Mouse (Mus musculus): Measurements from ENCODE around the gene Trim60. TPM values are rescaled to one million over a fixed set of nuclear protein-coding genes. Genes with fewer than 3 reads are reported as not detected.
A peak's percentile ranks its signal among the peaks of the same experiment; 100 is the strongest.

Trim60 gene
- total and polyA plus RNA-seq, 2 experiments = not detected

GRCm38 (mm10) chr8:64983150-64983897 is 35.1 kb downstream of the Trim60 start:
- TF ChIP-seq CTCF (IDR thresholded peaks at IDR 0.05; ENCODE audit: low read depth, low read length) (no peak), POLR2A (IDR thresholded peaks at IDR 0.05; ENCODE audit: extremely low read depth, insufficient read depth, low read length) (no peak)
- no peak for DNase-seq (ENCODE audit: extremely low read depth, low read depth, low spot score)
- Histone ChIP-seq H3K36me3 (ENCODE audit: control insufficient read depth, insufficient read depth, low read length) (no peaks in the 10 kb centered on the region), H3K27ac (replicated peaks; ENCODE audit: insufficient read depth, low read depth, low read length) (no peak overlapping the region), H3K79me2 (ENCODE audit: control insufficient read depth, insufficient read depth, low read length) (no peaks in the 10 kb centered on the region), H3K4me3 (ENCODE audit: insufficient read depth, low read depth, low read length) (no peak overlapping the region), H3K4me1 (ENCODE audit: control insufficient read depth, insufficient read depth, low read length) (no peaks in the 10 kb centered on the region), H3K27me3 (ENCODE audit: control insufficient read depth, insufficient read depth, low read length) (no peaks in the 10 kb centered on the region), H3K9ac (ENCODE audit: low read depth, low read length) (no peak overlapping the region)
- WGBS = 71% methylated on average over 20 of the region's 20 CpGs

- Histone ChIP-seq H3K27me3 (ENCODE audit: control insufficient read depth, insufficient read depth, low read length) (no peaks in the 10 kb centered on the region), H3K27ac (replicated peaks; ENCODE audit: insufficient read depth, low read depth, low read length) (no peak overlapping the region), H3K36me3 (ENCODE audit: control insufficient read depth, insufficient read depth, low read length) (peaks cover 20% of the 10 kb centered on the region), H3K4me3 (ENCODE audit: insufficient read depth, low read depth, low read length) (no peak overlapping the region), H3K4me1 (ENCODE audit: control insufficient read depth, insufficient read depth, low read length) (peaks cover 4% of the 10 kb centered on the region; the same call in 1 of the 2 replicates), H3K9ac (ENCODE audit: low read depth, low read length) (no peak overlapping the region), H3K79me2 (ENCODE audit: control insufficient read depth, insufficient read depth, low read length) (no peaks in the 10 kb centered on the region)
- DNase-seq (ENCODE audit: extremely low read depth, low read depth, low spot score) = peak; percentile 6
- TF ChIP-seq POLR2A (IDR thresholded peaks at IDR 0.05; ENCODE audit: extremely low read depth, insufficient read depth, low read length) = no peak
- no peak for TF ChIP-seq CTCF (IDR thresholded peaks at IDR 0.05; ENCODE audit: low read depth, low read length)
Measured at GRCm38 (mm10) chr8:64962836-64963235, 55.5 kb downstream of the Trim60 start.

GRCm38 (mm10) chr8:64959025-64959424 is 59.4 kb downstream of the Trim60 start:
- Histone ChIP-seq H3K36me3 (ENCODE audit: control insufficient read depth, insufficient read depth, low read length) (peaks cover 22% of the 10 kb centered on the region), H3K9ac (ENCODE audit: low read depth, low read length) (no peak overlapping the region), H3K27me3 (ENCODE audit: control insufficient read depth, insufficient read depth, low read length) (no peaks in the 10 kb centered on the region), H3K4me1 (ENCODE audit: control insufficient read depth, insufficient read depth, low read length) (no peaks in the 10 kb centered on the region; the same call in 1 of the 2 replicates), H3K79me2 (ENCODE audit: control insufficient read depth, insufficient read depth, low read length) (no peaks in the 10 kb centered on the region), H3K4me3 (ENCODE audit: insufficient read depth, low read depth, low read length) (no peak overlapping the region), H3K27ac (replicated peaks; ENCODE audit: insufficient read depth, low read depth, low read length) (no peak overlapping the region)
- WGBS = 88% methylated on average over 9 of the region's 9 CpGs
- no peak for DNase-seq (ENCODE audit: extremely low read depth, low read depth, low spot score)
- TF ChIP-seq CTCF (IDR thresholded peaks at IDR 0.05; ENCODE audit: low read depth, low read length) (no peak), POLR2A (IDR thresholded peaks at IDR 0.05; ENCODE audit: extremely low read depth, insufficient read depth, low read length) (no peak)

GRCm38 (mm10) chr8:64952101-64952500 is 66.3 kb downstream of the Trim60 start:
- Histone ChIP-seq H3K79me2 (ENCODE audit: control insufficient read depth, insufficient read depth, low read length) (peaks cover 4% of the 10 kb centered on the region; the same call in 1 of the 2 replicates), H3K27me3 (ENCODE audit: control insufficient read depth, insufficient read depth, low read length) (no peaks in the 10 kb centered on the region), H3K4me3 (ENCODE audit: insufficient read depth, low read depth, low read length) (no peak overlapping the region), H3K36me3 (ENCODE audit: control insufficient read depth, insufficient read depth, low read length) (peaks cover 5% of the 10 kb centered on the region), H3K9ac (ENCODE audit: low read depth, low read length) (no peak overlapping the region), H3K4me1 (ENCODE audit: control insufficient read depth, insufficient read depth, low read length) (no peaks in the 10 kb centered on the region; the same call in 1 of the 2 replicates), H3K27ac (replicated peaks; ENCODE audit: insufficient read depth, low read depth, low read length) (no peak overlapping the region)
- WGBS = 96% methylated on average over 6 of the region's 6 CpGs
- DNase-seq (ENCODE audit: extremely low read depth, low read depth, low spot score) = no peak
- TF ChIP-seq CTCF (IDR thresholded peaks at IDR 0.05; ENCODE audit: low read depth, low read length) = no peak
- TF ChIP-seq POLR2A (IDR thresholded peaks at IDR 0.05; ENCODE audit: extremely low read depth, insufficient read depth, low read length) = no peak

Other genes with a start within 250 kb of the Trim60 start
- gene Klhl2, start 168.6 kb downstream of the Trim60 start, total RNA-seq (2014; rRNA removed) = 26.5 and 31.0 TPM in 2 replicates
- gene Klhl2, start 168.6 kb downstream of the Trim60 start, polyA plus RNA-seq (2012; rRNA removed) = 10.1 and 11.4 TPM in 2 replicates
- 5.1 and 5.3 TPM in 2 replicates for gene Tmem192, start 71.4 kb downstream of the Trim60 start, total RNA-seq (2014; rRNA removed)
- 28.8 and 31.3 TPM in 2 replicates for gene Tmem192, start 71.4 kb downstream of the Trim60 start, polyA plus RNA-seq (2012; rRNA removed)
- not detected in 2 replicates for gene Trim75, start 30.8 kb downstream of the Trim60 start, total RNA-seq (2014; rRNA removed)
- not detected in 2 replicates for gene Trim75, start 30.8 kb downstream of the Trim60 start, polyA plus RNA-seq (2012; rRNA removed)
- gene Trim61, start 61 bp downstream of the Trim60 start, total RNA-seq (2014; rRNA removed) = not detected in 2 replicates
- gene Trim61, start 61 bp downstream of the Trim60 start, polyA plus RNA-seq (2012; rRNA removed) = not detected in 2 replicates
- not detected in 2 replicates for gene Apela, start 18.8 kb upstream of the Trim60 start, total RNA-seq (2014; rRNA removed)
- gene Apela, start 18.8 kb upstream of the Trim60 start, polyA plus RNA-seq (2012; rRNA removed) = not detected in 2 replicates
- gene Gm10663, start 56.4 kb upstream of the Trim60 start, total RNA-seq (2014; rRNA removed) = not detected in 2 replicates
- not detected in 2 replicates for gene Gm10663, start 56.4 kb upstream of the Trim60 start, polyA plus RNA-seq (2012; rRNA removed)
- gene BC030870, start 111.0 kb upstream of the Trim60 start, total RNA-seq (2014; rRNA removed) = not detected in 2 replicates
- gene BC030870, start 111.0 kb upstream of the Trim60 start, polyA plus RNA-seq (2012; rRNA removed) = not detected in 2 replicates